Mouse (Mus musculus): ENCODE measurements around the gene Lrrc59. TPM values are rescaled to one million over a fixed set of nuclear protein-coding genes. Genes with fewer than 3 reads are reported as not detected.
"Not testable (repeated sequence)": the region's sequence is repeated elsewhere in the genome, so short reads cannot be mapped to it uniquely, and the experiment has no call there.

The Lrrc59 gene
- polyA plus RNA-seq, 1 experiment, result 62.8 TPM

DNA sequence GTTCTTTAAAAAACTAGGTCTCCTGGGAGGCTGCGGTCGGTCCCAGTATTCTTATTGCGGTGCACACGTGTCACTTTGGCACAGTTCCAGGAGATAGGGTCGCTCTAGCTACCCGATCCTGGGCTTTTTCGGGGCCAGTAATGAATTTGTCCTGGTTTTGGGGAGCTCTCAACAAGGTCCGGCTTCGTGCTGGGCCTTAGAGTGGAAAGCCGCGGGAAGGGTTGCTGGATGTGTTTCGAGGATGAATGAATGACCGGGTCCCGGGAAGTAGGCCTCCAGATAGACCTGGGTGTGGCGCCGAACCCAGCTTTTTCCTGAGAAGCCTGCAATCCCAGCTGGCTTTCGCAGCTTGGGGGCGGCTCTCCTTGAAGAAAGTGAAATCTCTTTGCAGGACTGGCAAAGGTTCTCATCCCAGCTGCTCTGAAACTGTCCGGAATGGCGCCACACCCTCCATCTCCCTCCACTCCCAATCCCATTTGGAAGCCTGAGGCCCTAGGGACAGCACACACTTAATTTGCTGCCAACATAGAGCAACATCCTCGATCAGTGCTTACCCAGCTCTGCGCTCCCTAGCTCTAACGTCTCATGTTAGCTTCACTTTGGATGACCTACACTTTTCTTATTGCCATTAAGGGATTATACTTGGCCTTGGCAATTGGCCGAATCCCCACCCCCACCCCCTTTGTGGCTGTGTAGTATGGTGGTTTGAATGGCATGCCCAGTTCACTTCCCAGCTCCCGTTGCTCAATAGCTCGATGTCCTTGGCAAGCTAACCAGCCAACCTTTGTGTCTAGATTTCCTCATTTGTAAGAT lies 838 bp downstream of the Lrrc59 start:
- DNase-seq (ENCODE audit: low spot score), result peak; percentile 41

DNA sequence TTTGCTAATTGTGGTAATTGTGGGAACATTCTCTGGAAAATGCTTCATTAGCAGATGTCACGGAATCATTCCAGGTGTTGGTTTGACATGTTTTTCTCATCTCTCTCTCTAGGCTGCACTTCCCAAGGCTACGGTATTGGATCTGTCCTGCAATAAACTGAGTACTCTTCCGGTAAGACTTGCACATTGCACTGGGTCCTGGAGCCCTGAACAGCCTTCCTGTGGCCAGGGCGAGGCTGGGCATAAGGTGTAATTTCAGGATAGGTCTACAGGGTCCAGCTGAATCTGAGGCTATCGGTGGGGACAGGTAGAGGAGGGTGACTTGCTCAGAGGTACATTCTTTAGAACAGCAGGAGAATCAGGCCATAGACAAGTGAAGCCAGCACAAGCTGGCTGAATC lies 2.4 kb downstream of the Lrrc59 start:
- no peak for DNase-seq (ENCODE audit: low spot score)

DNA sequence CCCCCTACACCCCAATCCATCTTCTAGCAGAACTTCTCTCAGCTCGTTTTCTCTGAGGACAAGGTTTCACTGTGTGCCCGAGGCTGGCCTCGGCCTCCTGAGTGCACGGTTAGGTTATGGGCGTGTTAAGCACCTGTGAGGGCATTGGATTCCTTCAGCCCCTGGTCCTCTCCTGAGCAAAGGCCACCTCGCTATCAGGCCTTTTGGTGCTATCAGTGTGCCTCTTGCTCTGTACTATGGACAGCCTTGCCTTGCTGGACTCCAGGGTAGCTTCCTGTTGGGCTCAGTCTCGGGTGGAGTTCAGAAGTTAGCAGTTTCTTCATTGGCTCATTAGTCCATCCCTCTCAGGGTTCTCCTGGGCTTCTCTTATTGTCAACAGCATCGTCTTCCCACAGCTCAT lies 3.4 kb downstream of the Lrrc59 start:
- no peak for DNase-seq (ENCODE audit: low spot score)

DNA sequence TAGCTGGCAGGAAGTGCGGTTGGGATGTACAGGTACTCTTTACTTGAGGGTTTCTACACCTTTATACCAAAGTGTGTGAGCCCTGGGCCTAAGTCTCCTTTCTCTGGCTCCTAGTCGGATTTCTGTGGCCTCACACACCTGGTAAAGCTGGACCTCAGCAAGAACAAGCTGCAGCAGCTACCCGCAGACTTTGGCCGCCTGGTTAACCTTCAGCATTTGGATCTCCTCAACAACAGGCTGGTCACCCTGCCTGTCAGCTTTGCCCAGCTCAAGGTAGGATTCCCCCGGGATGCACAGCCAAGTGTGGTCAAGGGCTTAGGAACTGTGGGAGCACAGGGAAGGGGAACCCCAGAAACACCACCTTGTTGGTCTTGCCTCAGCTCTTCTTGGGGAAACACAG lies 4.9 kb downstream of the Lrrc59 start:
- no peak for DNase-seq (ENCODE audit: low spot score)

DNA sequence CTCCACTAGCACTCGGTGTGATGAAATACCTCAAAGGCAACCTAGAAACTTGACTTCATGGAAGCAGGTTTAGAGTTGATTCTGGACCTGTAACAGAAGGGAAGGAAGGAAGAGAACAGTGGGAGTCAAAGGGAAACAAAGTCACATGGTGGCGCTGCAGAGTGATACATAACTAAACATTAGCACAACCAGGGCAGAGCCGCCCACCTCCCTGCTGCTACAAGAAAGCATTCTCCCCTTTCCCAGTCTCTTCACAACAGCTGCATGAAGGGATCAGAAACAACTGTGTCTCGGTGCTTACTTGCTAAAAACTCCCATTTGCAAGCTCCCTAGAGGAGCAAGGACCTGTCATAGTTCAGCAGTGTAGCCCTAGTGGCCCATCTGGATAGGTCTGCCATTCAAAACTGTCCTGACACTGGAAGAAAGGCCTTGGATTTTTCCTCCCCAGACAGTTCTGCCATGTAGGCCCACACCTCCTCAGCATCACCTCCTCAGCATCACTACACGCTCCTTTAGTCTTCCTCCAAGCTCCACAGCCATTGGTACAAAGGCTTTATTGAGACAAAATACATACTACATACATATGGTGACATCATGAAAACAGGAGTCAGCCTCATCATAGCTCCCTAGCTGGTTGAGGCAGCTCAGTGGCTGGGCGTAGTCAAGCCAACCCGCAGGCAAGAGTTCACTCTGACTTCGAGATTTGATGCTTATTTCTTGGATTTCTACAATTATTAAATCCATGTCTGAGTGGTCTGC lies 15.1 kb downstream of the Lrrc59 start:
- DNase-seq (ENCODE audit: low spot score), result no peak

DNA sequence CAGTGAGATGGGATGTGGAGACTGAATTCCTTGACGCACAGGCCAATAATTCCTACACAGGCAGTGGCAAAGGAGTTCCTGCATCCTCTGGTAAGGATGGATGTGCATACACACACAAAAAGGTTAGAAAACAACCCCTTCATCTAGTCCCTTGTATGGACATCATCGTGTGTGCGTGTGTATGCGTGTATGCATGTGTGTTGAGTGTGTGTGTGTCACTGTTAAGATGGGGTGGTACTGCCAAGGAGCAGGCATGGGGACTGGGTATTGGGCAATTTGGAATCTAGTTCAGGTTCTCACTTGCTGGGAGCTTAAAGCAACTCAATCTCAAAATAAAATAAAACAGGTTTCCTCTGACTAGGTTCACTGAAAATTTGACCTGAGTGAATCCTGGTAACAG lies 16.9 kb downstream of the Lrrc59 start:
- no peak for DNase-seq (ENCODE audit: low spot score)

DNA sequence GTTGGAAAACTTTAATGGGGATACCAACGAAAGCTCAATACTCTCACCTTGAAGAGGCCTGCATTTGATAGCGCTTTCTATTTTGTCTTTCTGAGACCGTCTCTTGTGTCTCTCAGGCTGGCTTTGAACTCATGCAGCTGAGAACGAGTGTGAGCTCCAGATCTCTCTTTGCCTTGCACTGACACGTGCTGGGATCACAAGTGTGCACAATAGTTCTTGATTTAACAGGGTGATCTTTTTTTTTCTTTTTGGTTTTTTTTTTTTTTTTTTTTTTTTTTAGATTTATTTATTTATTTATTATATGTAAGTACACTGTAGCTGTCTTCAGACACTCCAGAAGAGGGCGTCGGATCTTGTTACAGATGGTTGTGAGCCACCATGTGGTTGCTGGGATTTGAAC lies 21.7 kb downstream of the Lrrc59 start:
- DNase-seq (ENCODE audit: low spot score), result not testable (repeated sequence)

DNA sequence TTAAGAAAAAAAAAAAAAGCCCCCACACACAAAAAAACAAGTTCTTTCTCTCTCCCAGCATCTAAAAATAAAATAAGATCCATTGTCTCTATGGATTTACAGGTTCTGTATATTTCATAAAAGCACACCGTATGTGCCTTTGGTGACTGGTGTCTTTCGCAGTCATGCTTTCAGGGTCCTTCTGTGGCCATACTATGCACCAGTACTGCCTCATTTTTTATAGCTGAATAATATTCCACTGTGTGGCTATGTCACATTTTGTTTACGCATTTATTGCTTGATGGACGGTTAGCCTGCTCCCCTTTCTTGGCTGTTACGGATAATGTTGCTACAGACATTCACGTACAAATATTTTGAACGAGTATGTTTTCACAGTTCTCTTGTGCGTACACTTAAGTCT lies 23.4 kb downstream of the Lrrc59 start:
- no peak for DNase-seq (ENCODE audit: low spot score)

DNA sequence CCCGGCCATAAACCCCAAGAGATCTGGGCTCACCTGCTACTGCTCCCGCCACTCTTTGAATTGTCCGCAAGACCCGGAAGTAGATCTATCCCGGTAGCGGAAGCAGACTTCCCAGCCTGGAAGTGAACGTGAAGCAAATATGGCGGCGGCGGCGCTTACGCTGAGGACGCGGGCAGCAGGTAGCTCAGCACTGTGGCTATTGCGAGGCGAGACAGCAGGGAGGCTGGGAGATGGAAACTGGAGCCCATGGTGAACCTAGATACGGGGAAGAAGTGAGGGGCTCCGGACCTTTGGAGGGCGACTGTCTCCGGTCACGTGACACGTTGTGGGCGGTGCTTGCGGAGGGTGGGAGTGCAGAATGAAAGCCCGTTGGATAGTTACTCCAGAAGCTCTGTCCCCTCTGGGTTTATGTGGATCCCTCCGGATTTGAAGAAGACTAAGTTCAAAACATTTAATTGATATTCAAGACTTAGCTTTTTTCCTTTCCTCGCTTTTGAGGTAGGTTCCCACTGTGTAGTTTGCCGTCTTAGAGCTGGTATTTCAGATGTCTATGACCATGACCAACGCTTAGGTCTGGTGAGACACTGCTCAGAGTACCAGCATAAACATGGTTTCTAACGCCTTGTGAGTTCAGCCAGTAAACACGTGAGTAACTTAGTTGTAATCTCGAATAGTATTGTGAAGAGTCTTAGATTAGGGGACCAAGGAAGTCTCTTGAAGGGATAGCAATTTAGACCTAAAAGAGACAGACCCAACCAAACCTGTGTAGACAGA lies 24.3 kb downstream of the Lrrc59 start, which contains the start of the genes Mrpl27 and Eme1:
Mrpl27 (plus strand) TSS at position 105 of the 774 bp plus-strand sequence.
Eme1 (minus strand) TSS at position 302 of the 774 bp plus-strand sequence.
- DNase-seq (ENCODE audit: low spot score), result peak; percentile 81

DNA sequence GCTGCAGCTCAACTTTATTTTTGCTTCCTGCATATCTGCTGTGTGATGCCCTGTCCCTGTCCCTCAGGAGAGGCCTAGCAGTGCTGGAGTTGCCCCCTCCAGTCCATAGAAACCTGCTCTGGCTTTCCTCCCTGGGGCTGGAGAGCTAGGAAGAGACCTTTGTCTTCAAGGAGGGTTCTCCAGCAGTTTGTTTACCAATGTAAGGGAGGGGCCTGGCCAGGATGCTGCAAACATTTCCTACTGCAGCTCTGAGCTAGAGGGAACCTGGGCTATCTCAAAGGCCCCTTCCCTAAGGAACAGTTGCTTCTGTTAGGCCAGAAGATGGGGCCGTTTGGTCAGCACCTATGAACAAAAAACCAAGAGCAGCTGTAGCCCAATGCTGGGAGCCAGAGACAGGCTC lies 31.8 kb downstream of the Lrrc59 start:
- no peak for DNase-seq (ENCODE audit: low spot score)

DNA sequence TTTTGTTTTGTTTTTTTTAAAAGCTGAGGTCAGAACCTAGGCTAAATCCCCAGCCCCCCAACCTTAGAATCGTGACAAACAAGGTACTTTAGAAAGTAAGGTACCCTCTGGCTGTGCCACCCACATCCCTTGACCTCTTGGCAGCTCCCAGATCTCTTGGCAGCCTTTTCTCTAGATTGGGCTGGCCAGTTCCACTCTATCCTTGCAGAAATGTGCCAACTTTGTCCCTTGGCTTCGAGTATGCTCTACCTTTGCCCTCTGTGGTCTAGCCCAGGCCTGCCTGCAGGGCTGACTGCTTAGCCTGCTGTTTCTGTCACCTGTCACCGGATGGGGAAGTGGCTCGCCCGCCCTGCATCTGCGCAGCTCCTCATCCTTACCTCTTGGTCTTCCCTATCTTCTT lies 35.7 kb downstream of the Lrrc59 start:
- no peak for DNase-seq (ENCODE audit: low spot score)

DNA sequence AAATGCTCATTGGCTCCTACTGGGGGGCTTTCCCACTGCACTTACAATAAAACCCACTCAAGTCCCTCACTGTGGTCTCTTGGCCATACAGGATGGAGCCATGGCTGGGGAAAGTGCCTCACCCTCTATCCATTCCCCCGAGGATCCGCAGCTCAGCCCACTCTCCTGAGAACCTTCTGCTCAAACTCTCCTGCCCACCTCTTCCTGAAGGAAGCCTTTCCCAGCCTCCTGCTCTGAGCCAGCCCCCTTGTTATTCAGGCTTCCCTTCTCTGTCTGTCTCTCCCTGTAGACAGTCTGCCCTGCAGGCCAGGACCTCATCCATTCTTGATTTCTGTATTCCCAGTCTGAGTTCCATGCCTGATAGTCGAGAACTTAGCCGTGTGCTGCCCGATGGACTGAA lies 45.4 kb downstream of the Lrrc59 start:
- DNase-seq (ENCODE audit: low spot score), result no peak

DNA sequence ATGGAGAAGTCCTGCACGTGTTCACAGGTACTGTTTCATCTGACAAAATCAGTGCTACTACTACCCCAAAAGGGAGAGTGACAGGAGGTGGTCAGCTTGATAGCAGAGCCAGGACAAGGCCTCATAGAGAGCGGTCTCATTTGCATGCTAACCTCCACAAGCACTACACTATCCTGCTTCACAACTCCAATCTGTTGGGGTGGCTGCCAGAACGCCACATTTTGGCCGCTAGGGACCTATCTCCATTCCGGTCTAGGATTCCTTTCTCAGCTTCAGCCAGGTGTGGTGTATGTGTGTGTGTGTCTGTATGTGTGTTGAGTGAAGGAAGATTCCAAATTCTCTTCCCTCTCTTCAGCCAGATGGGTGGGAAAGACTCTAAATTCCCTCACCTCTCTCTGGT lies 45.9 kb downstream of the Lrrc59 start:
- no peak for DNase-seq (ENCODE audit: low spot score)

DNA sequence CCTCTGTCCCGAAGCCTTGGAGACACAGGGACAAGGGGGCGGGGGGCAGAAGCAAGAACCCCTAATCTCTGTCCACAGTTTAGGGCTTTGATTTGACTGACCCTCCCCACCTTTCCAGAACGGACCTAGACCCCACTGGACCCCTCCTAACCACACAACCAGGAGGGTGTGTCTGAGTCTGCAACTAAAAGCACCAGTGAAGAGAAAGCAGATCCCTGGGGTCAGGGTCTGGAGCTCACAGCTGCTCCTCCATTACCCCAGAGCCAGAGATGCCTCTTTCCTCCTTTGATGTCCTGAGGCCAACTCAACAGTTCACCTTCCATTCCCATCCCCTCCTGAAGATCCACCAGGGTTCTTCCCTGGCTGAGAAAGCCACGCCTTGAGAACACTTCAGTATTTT lies 46.7 kb downstream of the Lrrc59 start:
- DNase-seq (ENCODE audit: low spot score), result no peak

DNA sequence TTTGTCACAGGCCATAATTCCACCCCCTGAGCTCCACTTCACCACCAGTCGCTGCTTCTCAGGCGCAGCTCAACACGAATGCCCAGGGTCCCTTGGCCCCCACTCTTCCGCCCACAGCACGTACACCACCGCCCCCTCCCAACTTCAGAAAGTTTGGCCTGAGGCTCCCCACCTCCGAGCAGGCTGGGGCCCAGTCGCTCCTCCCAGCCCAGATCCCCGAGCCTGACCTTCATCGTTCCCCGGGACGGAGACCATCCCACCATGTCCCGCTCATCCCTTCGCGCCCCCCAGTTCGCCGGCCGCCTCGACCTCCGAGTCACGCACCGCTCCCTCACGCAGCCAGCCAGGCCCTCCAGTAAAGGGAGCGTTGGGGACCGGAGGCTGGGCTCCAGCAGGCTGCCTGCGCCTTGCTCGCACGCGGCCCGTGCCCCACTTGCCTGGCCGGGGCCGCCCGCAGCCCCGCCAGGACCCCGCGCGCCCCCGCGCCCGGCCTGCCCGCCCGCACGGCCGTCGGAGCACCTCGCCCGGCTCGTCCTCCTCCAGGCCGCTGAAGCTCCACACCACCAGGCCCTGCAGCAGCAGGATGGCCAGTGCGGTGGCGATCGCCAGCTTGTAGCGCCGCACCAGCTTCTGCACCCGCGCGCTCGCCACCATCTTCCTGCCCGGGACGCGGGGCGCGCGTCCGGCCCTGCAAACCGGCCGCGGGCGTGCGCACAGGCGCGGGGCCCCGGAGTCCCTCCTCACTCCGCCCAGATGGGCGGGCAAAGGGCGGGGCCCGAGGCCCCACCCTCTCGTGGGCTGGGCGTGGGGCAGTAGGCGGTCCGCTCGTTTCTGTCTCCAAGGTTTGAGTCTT lies 47.4 kb downstream of the Lrrc59 start, which contains the start of gene Xylt2:
Xylt2 (minus strand) TSS at position 762 of the 853 bp plus-strand sequence.
- DNase-seq (ENCODE audit: low spot score), result peak; percentile 81

DNA sequence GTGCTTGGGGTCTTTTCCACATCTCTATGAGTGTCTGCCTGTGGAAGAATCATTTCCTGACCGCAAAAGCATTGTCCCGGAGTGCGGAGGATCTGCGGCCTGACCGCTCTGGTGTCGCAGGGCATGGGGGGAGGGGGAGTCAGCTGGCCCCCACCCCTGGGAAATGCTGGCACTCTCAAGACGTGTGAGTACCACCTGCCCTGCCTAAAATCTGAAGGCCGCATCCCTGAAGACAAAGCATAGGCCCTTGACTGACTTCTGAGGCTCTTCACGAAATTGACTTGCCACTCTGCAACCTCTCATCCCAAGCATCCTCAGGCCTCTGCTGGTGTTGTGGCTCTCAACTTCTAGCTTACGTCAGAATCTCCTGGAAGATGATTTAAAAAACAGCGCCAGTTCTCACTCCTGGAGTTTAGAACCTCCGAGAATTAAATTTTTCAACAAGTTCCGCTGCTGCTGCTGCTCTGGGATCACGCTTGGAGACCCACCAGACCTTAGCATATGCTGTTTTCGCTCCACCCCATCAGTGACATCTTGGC lies 48.1 kb downstream of the Lrrc59 start:
- DNase-seq (ENCODE audit: low spot score), result no peak

DNA sequence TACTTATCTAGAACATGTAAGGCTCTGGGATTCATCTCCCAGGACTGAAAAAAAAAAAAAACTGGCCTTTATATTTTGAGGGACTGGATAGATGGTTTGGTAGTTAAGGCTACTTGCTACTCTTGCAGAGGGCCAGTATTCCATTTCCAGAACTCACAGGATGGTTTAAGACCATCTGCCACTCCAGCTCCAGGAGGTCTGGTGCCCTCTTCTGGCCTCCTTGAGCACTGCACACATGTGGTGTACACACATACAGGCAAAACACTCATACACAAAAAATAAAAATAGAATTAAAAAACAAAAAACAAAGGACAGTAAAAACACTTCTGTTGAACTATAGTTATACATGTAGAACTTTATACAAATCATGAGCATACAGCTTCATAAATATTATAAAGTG lies 51.1 kb downstream of the Lrrc59 start:
- no peak for DNase-seq (ENCODE audit: low spot score)

DNA sequence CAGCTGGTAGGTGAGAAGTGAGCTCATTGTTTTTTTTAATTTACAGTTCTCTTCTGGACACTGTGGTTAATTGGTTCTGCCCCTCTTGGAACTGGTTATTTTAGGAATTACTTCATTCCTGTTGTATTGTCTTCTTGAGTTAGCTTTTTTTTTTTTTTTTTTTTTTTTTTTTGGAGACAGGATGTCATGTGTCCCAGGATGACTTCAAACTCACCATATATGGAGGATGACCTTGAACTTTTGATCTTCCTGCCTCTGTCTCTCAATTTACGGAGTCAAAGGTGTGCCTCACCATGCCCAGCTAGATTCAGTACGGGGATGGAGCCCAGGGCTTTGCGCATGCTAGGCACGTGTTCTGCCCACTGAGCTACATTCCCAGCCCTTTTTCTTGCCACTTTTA lies 52.1 kb downstream of the Lrrc59 start:
- no peak for DNase-seq (ENCODE audit: low spot score)

DNA sequence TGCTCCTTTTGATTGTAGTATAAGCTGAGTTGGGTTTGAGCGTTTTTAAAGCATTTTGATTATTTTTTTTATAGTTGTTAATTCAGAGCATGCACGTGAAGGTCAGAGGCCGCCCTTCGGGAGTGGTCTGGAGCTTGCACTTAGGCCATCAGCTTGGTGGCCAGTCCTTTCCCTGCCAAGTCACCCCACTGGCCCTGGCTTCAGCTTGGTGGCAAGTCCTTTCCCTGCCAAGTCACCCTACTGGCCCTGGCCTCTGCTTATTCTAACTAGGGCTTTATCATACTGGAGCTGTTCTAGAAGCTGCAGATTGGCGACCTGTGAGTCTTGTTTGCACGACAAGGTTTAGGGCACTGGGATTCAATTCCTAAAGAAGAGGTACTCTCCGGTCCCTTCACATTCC lies 52.9 kb downstream of the Lrrc59 start:
- DNase-seq (ENCODE audit: low spot score), result no peak

DNA sequence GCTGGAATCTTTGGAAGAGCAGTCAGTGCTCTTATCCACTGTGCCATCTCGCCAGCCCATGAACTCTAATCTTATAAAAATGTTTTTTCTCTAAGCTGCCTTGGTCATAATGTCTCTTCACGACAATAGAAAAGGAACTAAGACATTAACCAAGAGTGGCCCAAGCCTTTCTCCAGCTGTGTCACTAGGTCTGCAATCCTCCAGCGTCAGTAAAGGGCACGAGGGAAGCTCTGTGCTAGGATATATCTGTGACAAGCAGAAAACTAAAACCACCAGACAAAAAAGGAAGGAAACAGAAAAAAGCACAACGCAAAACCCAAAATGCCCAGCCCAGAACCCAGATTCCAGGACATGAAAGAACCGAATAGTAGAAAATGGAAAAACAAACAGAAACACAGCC lies 57.6 kb downstream of the Lrrc59 start:
- no peak for DNase-seq (ENCODE audit: low spot score)

DNA sequence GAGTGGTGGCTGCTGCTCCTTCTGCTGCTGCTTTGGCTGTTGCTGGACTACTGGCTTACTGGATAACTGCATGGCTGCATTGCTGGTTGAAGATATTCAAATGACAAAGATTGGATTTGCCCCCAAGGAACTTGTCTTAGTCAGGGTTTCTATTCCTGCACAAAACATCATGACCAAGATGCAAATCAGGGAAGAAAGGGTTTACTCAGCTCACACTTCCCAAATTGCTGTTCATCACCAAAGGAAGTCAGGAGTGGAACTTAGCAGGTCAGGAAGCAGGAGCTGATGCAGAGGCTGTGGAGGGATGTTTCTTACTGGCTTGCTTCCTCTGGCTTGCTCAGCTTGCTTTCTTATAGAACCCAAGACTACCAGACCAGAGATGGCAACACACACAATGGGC lies 62.9 kb downstream of the Lrrc59 start:
- DNase-seq (ENCODE audit: low spot score), result not testable (repeated sequence)

Data from urinary bladder, adult 2 months (tissue).